Mouse (Mus musculus): ENCODE results near the gene Rex1bd. TPM values are rescaled to one million over a fixed set of nuclear protein-coding genes. Genes with fewer than 3 reads are reported as not detected.
A peak's percentile ranks its signal among the peaks of the same experiment; 100 is the strongest.
"Not testable (repeated sequence)": the region's sequence is repeated elsewhere in the genome, so short reads cannot be mapped to it uniquely, and the experiment has no call there.

Gene Rex1bd
- polyA plus RNA-seq, 1 experiment = 129 TPM

- no peak for DNase-seq (ENCODE audit: low spot score)
Observed at GRCm38 (mm10) chr8:70529299-70529698, 22.7 kb upstream of the Rex1bd start.

- DNase-seq (ENCODE audit: low spot score) = no peak
Observed at GRCm38 (mm10) chr8:70528182-70528797, 21.7 kb upstream of the Rex1bd start.

- DNase-seq (ENCODE audit: low spot score) = peak; percentile 97
Observed at GRCm38 (mm10) chr8:70527512-70528181, 21.1 kb upstream of the Rex1bd start, which contains the start of the genes Fkbp8 and Kxd1. Gene Fkbp8, plus strand, starts transcription at chr8:70527724. Gene Kxd1, minus strand, starts transcription at chr8:70527956.

- no peak for DNase-seq (ENCODE audit: low spot score)
Observed at GRCm38 (mm10) chr8:70527111-70527511, 20.6 kb upstream of the Rex1bd start.

- peak; percentile 92 for DNase-seq (ENCODE audit: low spot score)
Observed at GRCm38 (mm10) chr8:70522592-70523403, 16.2 kb upstream of the Rex1bd start.

- DNase-seq (ENCODE audit: low spot score) = no peak
Observed at GRCm38 (mm10) chr8:70519606-70520005, 13.1 kb upstream of the Rex1bd start.

GRCm38 (mm10) chr8:70519043-70519442, 12.5 kb upstream of the Rex1bd start:
- DNase-seq (ENCODE audit: low spot score) = no peak

GRCm38 (mm10) chr8:70517940-70518643, 11.5 kb upstream of the Rex1bd start:
- DNase-seq (ENCODE audit: low spot score) = no peak

- DNase-seq (ENCODE audit: low spot score) = no peak
Observed at GRCm38 (mm10) chr8:70513441-70513840, 6.9 kb upstream of the Rex1bd start.

GRCm38 (mm10) chr8:70512253-70512903, 5.8 kb upstream of the Rex1bd start:
- no peak for DNase-seq (ENCODE audit: low spot score)

- no peak for DNase-seq (ENCODE audit: low spot score)
Observed at GRCm38 (mm10) chr8:70511770-70512169, 5.2 kb upstream of the Rex1bd start.

GRCm38 (mm10) chr8:70511174-70511573, 4.6 kb upstream of the Rex1bd start:
- DNase-seq (ENCODE audit: low spot score) = not testable (repeated sequence)

- DNase-seq (ENCODE audit: low spot score) = peak; percentile 96
Observed at GRCm38 (mm10) chr8:70510228-70510915, 3.8 kb upstream of the Rex1bd start, which contains the start of gene Uba52. Gene Uba52, minus strand, starts transcription at chr8:70510801.

- no peak for DNase-seq (ENCODE audit: low spot score)
Observed at GRCm38 (mm10) chr8:70509281-70509952, 2.9 kb upstream of the Rex1bd start.

- DNase-seq (ENCODE audit: low spot score) = no peak
Observed at GRCm38 (mm10) chr8:70507027-70507393, 458 bp upstream of the Rex1bd start.

- DNase-seq (ENCODE audit: low spot score) = no peak
Observed at GRCm38 (mm10) chr8:70505698-70506327, 739 bp downstream of the Rex1bd start.

- DNase-seq (ENCODE audit: low spot score) = no peak
Observed at GRCm38 (mm10) chr8:70504851-70505250, 1.7 kb downstream of the Rex1bd start.

GRCm38 (mm10) chr8:70504291-70504716, 2.2 kb downstream of the Rex1bd start:
- DNase-seq (ENCODE audit: low spot score) = no peak

- no peak for DNase-seq (ENCODE audit: low spot score)
Observed at GRCm38 (mm10) chr8:70503062-70503750, 3.3 kb downstream of the Rex1bd start.
